Mouse (Mus musculus) B cell, adult 2 months (primary cell): ENCODE measurements around the gene Timm44.

Experiments
- DNase-seq, 2 experiments: peaks; one replicate each; pipeline ENCODE4 v3.0.0; 2022

Gene Timm44

GRCm38 (mm10) chr8:4230612-4231351 lies 44.9 kb downstream of the Timm44 start:
- DNase-seq: no peak

- DNase-seq: no peak
Observed at GRCm38 (mm10) chr8:4229784-4230183, 45.9 kb downstream of the Timm44 start.

GRCm38 (mm10) chr8:4227919-4228318 lies 47.8 kb downstream of the Timm44 start:
- no peak for DNase-seq

- DNase-seq: no peak
Observed at GRCm38 (mm10) chr8:4226739-4227347, 48.9 kb downstream of the Timm44 start, which contains the start of gene Lrrc8e. Lrrc8e (plus strand) TSS chr8:4226827.

- no peak for DNase-seq
Observed at GRCm38 (mm10) chr8:4226323-4226722, 49.4 kb downstream of the Timm44 start.

- DNase-seq: no peak
Observed at GRCm38 (mm10) chr8:4222059-4222458, 53.7 kb downstream of the Timm44 start.

GRCm38 (mm10) chr8:4219617-4220016 lies 56.1 kb downstream of the Timm44 start:
- no peak for DNase-seq

GRCm38 (mm10) chr8:4216791-4217621 lies 58.7 kb downstream of the Timm44 start, which contains the start of gene Prr36:
Prr36 (minus strand) TSS chr8:4217459.
- peak in 1 of 2 experiments; percentile 11 for DNase-seq

- DNase-seq: no peak
Observed at GRCm38 (mm10) chr8:4216296-4216695, 59.4 kb downstream of the Timm44 start.

- DNase-seq: peak; percentile 78 to 81
Observed at GRCm38 (mm10) chr8:4214006-4214980, 61.4 kb downstream of the Timm44 start.

- DNase-seq: peak; percentile 59 to 61
Observed at GRCm38 (mm10) chr8:4213210-4214005, 62.3 kb downstream of the Timm44 start.

- peak; percentile 33 to 38 for DNase-seq
Observed at GRCm38 (mm10) chr8:4212809-4213209, 62.9 kb downstream of the Timm44 start.

- DNase-seq: no peak
Observed at GRCm38 (mm10) chr8:4211097-4211496, 64.6 kb downstream of the Timm44 start.
